In the genomic region with DNA sequence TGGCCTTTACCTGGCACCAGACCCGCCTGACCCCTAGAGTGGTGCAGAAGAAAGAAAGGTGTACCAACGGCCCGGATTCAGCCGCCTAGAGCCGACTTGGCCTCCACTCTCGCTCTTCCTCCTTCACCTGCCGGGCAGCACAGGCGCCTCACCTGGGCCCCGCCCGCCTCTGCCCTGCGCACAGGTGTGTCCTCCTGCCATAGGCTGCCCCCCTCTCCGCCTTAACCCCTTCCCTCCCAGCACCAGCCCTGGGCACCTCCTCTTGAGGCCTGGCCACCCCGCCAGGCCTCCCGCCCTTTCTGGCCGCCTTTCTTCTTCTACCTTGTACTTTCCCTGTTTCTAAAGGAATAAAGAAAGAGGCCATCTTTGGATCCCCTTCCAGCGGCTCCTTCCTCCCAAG, we compare ENCODE assay signal across 11 mouse cellular contexts. TPM values are rescaled to one million over a fixed set of nuclear protein-coding genes. Genes with fewer than 3 reads are reported as not detected.
A peak's percentile ranks its signal among the peaks of the same experiment; 100 is the strongest.
DNase-seq lines count a peak whose midpoint lies in the region; ATAC-seq lines count a peak whose summit lies in the region.
"Had no signal": no experiment of that assay in that cellular context is flagged by ENCODE, and none has a peak within 500 bp of the region (broad histone marks: within the 10 kb centered on the region; RNA-seq: fewer than 3 reads in every experiment).

No protein-coding gene starts in this region.

- peaks cover 6% of the 10 kb centered on the region for H3K4me1 ChIP-seq in heart, embryonic 16.5 days (ENCODE audit: control insufficient read depth, insufficient read depth, low read length)
- no peaks in the 10 kb centered on the region; the same call in 1 of the 2 replicates for H3K4me1 ChIP-seq in embryonic facial prominence, embryonic 11.5 days (ENCODE audit: control insufficient read depth, insufficient read depth, low read length)

- no peak for ATAC-seq in heart, embryonic 16.5 days (replicated peaks; ENCODE audit: extremely low read depth, insufficient read depth, low FRiP score)
- no peak for ATAC-seq in embryonic facial prominence, embryonic 11.5 days (replicated peaks; ENCODE audit: insufficient number of reproducible peaks, low FRiP score, low TSS enrichment, low read depth)
- ATAC-seq in CD4-positive, CD25-positive, alpha-beta regulatory T cell, adult 4 months: no peak
- ATAC-seq in inflammation-experienced regulatory T-cells, adult 6 months: no peak

- intact Hi-C loops in heart, postnatal 36 days (cut with DNase I): loop anchor here (10.0 kb wide), 1 partner anchor 286 kb away; a partner anchor contains a TSS

- H3K27ac ChIP-seq in heart, embryonic 16.5 days (ENCODE audit: low read length): peak overlapping the region; percentile 32; the same call in 1 of the 2 replicates
- H3K27ac ChIP-seq in embryonic facial prominence, embryonic 11.5 days (replicated peaks; ENCODE audit: low read depth, low read length): no peak overlapping the region
- H3K27ac ChIP-seq: neural tube, embryonic 13.5 days had no signal

- WGBS in heart, embryonic 16.5 days: 75% methylated on average over 14 of the region's 16 CpGs
- 59% methylated on average over 14 of the region's 16 CpGs for WGBS in embryonic facial prominence, embryonic 11.5 days

- H3K4me3 ChIP-seq in heart, embryonic 16.5 days (ENCODE audit: low read length): peak overlapping the region; percentile 27; the same call in 1 of the 2 replicates
- H3K4me3 ChIP-seq in embryonic facial prominence, embryonic 11.5 days (ENCODE audit: low read depth, low read length): peak overlapping the region; percentile 18
- H3K4me3 ChIP-seq: neural tube, embryonic 13.5 days had no signal

- H3K36me3 ChIP-seq in heart, embryonic 16.5 days (ENCODE audit: control insufficient read depth, insufficient read depth): peaks cover 30% of the 10 kb centered on the region
- H3K36me3 ChIP-seq in embryonic facial prominence, embryonic 11.5 days (replicated peaks; ENCODE audit: control insufficient read depth, insufficient read depth, low read depth, low read length): peaks cover 10% of the 10 kb centered on the region

- no peak for DNase-seq in heart, postnatal 36 days
- peak; percentile 49 for DNase-seq in embryonic facial prominence, embryonic 11.5 days (ENCODE audit: low spot score)
- DNase-seq in kidney, postnatal 25 days: peak; percentile 62 to 91
- peak; percentile 87 for DNase-seq in lung, postnatal 36 days
- no peak for DNase-seq in c-Kit-positive CD71-positive TER-119-positive erythroid progenitor cells, embryonic 14.5 days (ENCODE audit: low spot score)
- DNase-seq: layer of hippocampus, adult 9-11 months had no signal

- H3K9me3 ChIP-seq in heart, embryonic 16.5 days (replicated peaks; ENCODE audit: control insufficient read depth, low read length): no peaks in the 10 kb centered on the region
- H3K9me3 ChIP-seq in embryonic facial prominence, embryonic 11.5 days (replicated peaks; ENCODE audit: control insufficient read depth, low read length): no peaks in the 10 kb centered on the region
- H3K9me3 ChIP-seq: neural tube, embryonic 13.5 days had no signal

- H3K4me2 ChIP-seq in heart, embryonic 16.5 days (ENCODE audit: low read depth, low read length): peak overlapping the region; percentile 10; the same call in 1 of the 2 replicates
- H3K4me2 ChIP-seq in embryonic facial prominence, embryonic 11.5 days (ENCODE audit: low read depth, low read length): 0 out of 2 replicates have a peak overlapping the region, but pooled peaks have one; percentile 11
- H3K4me2 ChIP-seq: neural tube, embryonic 13.5 days had no signal

- H3K27me3 ChIP-seq in heart, embryonic 16.5 days (ENCODE audit: control insufficient read depth, insufficient read depth, low read length): no peaks in the 10 kb centered on the region
- no peaks in the 10 kb centered on the region for H3K27me3 ChIP-seq in embryonic facial prominence, embryonic 11.5 days (ENCODE audit: control insufficient read depth, insufficient read depth, low read length)
- H3K27me3 ChIP-seq: neural tube, embryonic 13.5 days had no signal

- peak overlapping the region; percentile 41 for H3K9ac ChIP-seq in heart, embryonic 16.5 days (ENCODE audit: low read length)
- H3K9ac ChIP-seq in embryonic facial prominence, embryonic 11.5 days (replicated peaks; ENCODE audit: low read length): peak overlapping the region; percentile 34
- H3K9ac ChIP-seq: neural tube, embryonic 13.5 days had no signal

RNA-seq across cellular contexts. Expression of a gene that starts 6.6 kb away (rescaled TPM):
- polyA plus RNA-seq in heart, embryonic 16.5 days (2015; fragmentation: Nextera tagmentation; extraction: Ambion mirVana): 347 and 355 TPM in 2 replicates
- total RNA-seq in heart, postnatal 36 days (2021): 100 to 1,000 TPM; 311 to 336 TPM
- 371 and 375 TPM in 2 replicates for polyA plus RNA-seq in embryonic facial prominence, embryonic 11.5 days (2014; fragmentation: Nextera tagmentation; extraction: Ambion mirVana)
- 10 to 100 TPM; 56.1 to 59.9 TPM for polyA plus RNA-seq in CD4-positive, CD25-positive, alpha-beta regulatory T cell, adult 4 months (2017; shearing (Covaris generic))
- polyA plus RNA-seq in inflammation-experienced regulatory T-cells, adult 6 months (2017; shearing (Covaris generic)): 10 to 100 TPM; 60.8 to 70.7 (median 70.0) TPM

RNA-seq across cellular contexts. Expression of a gene that starts 6.7 kb away (rescaled TPM):
- 125 and 133 TPM in 2 replicates for polyA plus RNA-seq in heart, embryonic 16.5 days (2015; fragmentation: Nextera tagmentation; extraction: Ambion mirVana)
- 10 to 100 TPM; 64.4 to 73.8 TPM for total RNA-seq in heart, postnatal 36 days (2021)
- 251 and 254 TPM in 2 replicates for polyA plus RNA-seq in embryonic facial prominence, embryonic 11.5 days (2014; fragmentation: Nextera tagmentation; extraction: Ambion mirVana)
- polyA plus RNA-seq in CD4-positive, CD25-positive, alpha-beta regulatory T cell, adult 4 months (2017; shearing (Covaris generic)): 100 to 1,000 TPM; 465 to 483 TPM
- 100 to 1,000 TPM; 373 to 490 (median 480) TPM for polyA plus RNA-seq in inflammation-experienced regulatory T-cells, adult 6 months (2017; shearing (Covaris generic))

RNA-seq across cellular contexts. Expression of a gene that starts 19.8 kb away (rescaled TPM):
- polyA plus RNA-seq in heart, embryonic 16.5 days (2015; fragmentation: Nextera tagmentation; extraction: Ambion mirVana): 14.6 and 31.3 TPM in 2 replicates
- total RNA-seq in heart, postnatal 36 days (2021): 1 to 10 TPM; 2.9 to 4.2 TPM
- 6.0 and 11.2 TPM in 2 replicates for polyA plus RNA-seq in embryonic facial prominence, embryonic 11.5 days (2014; fragmentation: Nextera tagmentation; extraction: Ambion mirVana)
- 100 to 1,000 TPM; 187 to 310 TPM for polyA plus RNA-seq in CD4-positive, CD25-positive, alpha-beta regulatory T cell, adult 4 months (2017; shearing (Covaris generic))
- 100 to 1,000 TPM; 143 to 191 (median 176) TPM for polyA plus RNA-seq in inflammation-experienced regulatory T-cells, adult 6 months (2017; shearing (Covaris generic))

RNA-seq across cellular contexts. Expression of a gene that starts 22.5 kb away (rescaled TPM):
- 429 and 447 TPM in 2 replicates for polyA plus RNA-seq in heart, embryonic 16.5 days (2015; fragmentation: Nextera tagmentation; extraction: Ambion mirVana)
- 100 to 1,000 TPM; 285 to 321 TPM for total RNA-seq in heart, postnatal 36 days (2021)
- 518 and 553 TPM in 2 replicates for polyA plus RNA-seq in embryonic facial prominence, embryonic 11.5 days (2014; fragmentation: Nextera tagmentation; extraction: Ambion mirVana)
- 100 to 1,000 TPM; 509 to 554 TPM for polyA plus RNA-seq in CD4-positive, CD25-positive, alpha-beta regulatory T cell, adult 4 months (2017; shearing (Covaris generic))
- 100 to 1,000 TPM; 415 to 626 (median 536) TPM for polyA plus RNA-seq in inflammation-experienced regulatory T-cells, adult 6 months (2017; shearing (Covaris generic))

RNA-seq across cellular contexts. Expression of a gene that starts 37.1 kb away (rescaled TPM):
- not detected in 2 replicates for polyA plus RNA-seq in heart, embryonic 16.5 days (2015; fragmentation: Nextera tagmentation; extraction: Ambion mirVana)
- under 1 TPM in 1 of 2 experiments, not detected in 1; 0.41 TPM for total RNA-seq in heart, postnatal 36 days (2021)
- not detected in 2 replicates for polyA plus RNA-seq in embryonic facial prominence, embryonic 11.5 days (2014; fragmentation: Nextera tagmentation; extraction: Ambion mirVana)
- under 1 TPM in 1 of 2 experiments, not detected in 1; 0.36 TPM for polyA plus RNA-seq in CD4-positive, CD25-positive, alpha-beta regulatory T cell, adult 4 months (2017; shearing (Covaris generic))
- polyA plus RNA-seq in inflammation-experienced regulatory T-cells, adult 6 months (2017; shearing (Covaris generic)): not detected
- polyA plus RNA-seq: brain, embryonic 14.5 days; neural tube, embryonic 13.5 days had no signal

Comparison
In these comparisons a context has a peak if more than half of its experiments do, and no peak if none do; other contexts are left out.
1. DNase-seq: peak in embryonic facial prominence, embryonic 11.5 days (single experiment), kidney, postnatal 25 days (2 of 2) and lung, postnatal 36 days (single experiment); none in heart, postnatal 36 days (0 of 2) and c-Kit-positive CD71-positive TER-119-positive erythroid progenitor cells, embryonic 14.5 days (single experiment).